Mouse (Mus musculus) left cerebral cortex, postnatal 4 days (tissue): ENCODE measurements around the gene Hoxc12. TPM values are rescaled to one million over a fixed set of nuclear protein-coding genes. Genes with fewer than 3 reads are reported as not detected.

Experiments
- DNase-seq: peaks from one replicate; pipeline ENCODE4 v3.0.0-alpha.2; 2022
- intact Hi-C: fragments of 180-260 bp; cut with DNase I; formaldehyde crosslinking; loops from one replicate; pipeline ENCODE4 v1.15.1; 2025
- total RNA-seq, 2 experiments: library from RNA; stranded (reverse); gene quantifications; 2 replicates each; pipeline ENCODE4 v1.2.3; 2021

Hoxc12 gene
- total RNA-seq, 2 experiments from 2014 or later: not detected

- intact Hi-C loops: no loop called here
- DNase-seq: no peak
Measured at GRCm38 (mm10) chr15:102963671-102964640, 27.4 kb downstream of the Hoxc12 start.

GRCm38 (mm10) chr15:102965003-102965891 is 28.7 kb downstream of the Hoxc12 start:
- no peak for DNase-seq
- intact Hi-C loops: no loop called here

GRCm38 (mm10) chr15:102965892-102966775 is 29.6 kb downstream of the Hoxc12 start:
- intact Hi-C loops: no loop called here
- DNase-seq: peak; percentile 71

GRCm38 (mm10) chr15:102966776-102967311 is 30.3 kb downstream of the Hoxc12 start, which contains the start of gene Hoxc10:
Hoxc10 (plus strand) TSS chr15:102966796.
- no peak for DNase-seq
- intact Hi-C loops: no loop called here

- DNase-seq: no peak
- intact Hi-C loops: no loop called here
Measured at GRCm38 (mm10) chr15:102967312-102967510, 30.7 kb downstream of the Hoxc12 start, which contains the start of gene Hoxc5. Hoxc5 (plus strand) TSS chr15:102967443.

- intact Hi-C loops: no loop called here
- DNase-seq: no peak
Measured at GRCm38 (mm10) chr15:102967511-102968397, 31.2 kb downstream of the Hoxc12 start.

- DNase-seq: no peak
- intact Hi-C loops: no loop called here
Measured at GRCm38 (mm10) chr15:102969296-102969695, 32.7 kb downstream of the Hoxc12 start.

- intact Hi-C loops: loop anchor here (5.0 kb wide), 1 partner anchor 213 kb away; no protein-coding TSS in a partner anchor
- DNase-seq: no peak
Measured at GRCm38 (mm10) chr15:102970740-102971139, 34.2 kb downstream of the Hoxc12 start.

GRCm38 (mm10) chr15:102972254-102972653 is 35.7 kb downstream of the Hoxc12 start:
- no peak for DNase-seq
- intact Hi-C loops: loop anchor here (5.0 kb wide), 1 partner anchor 215 kb away; no protein-coding TSS in a partner anchor

GRCm38 (mm10) chr15:102972753-102973152 is 36.2 kb downstream of the Hoxc12 start:
- intact Hi-C loops: loop anchor here (5.0 kb wide), 1 partner anchor 215 kb away; no protein-coding TSS in a partner anchor
- no peak for DNase-seq

- DNase-seq: no peak
Measured at GRCm38 (mm10) chr15:102975034-102975433, 38.5 kb downstream of the Hoxc12 start.

GRCm38 (mm10) chr15:102975688-102976111 is 39.1 kb downstream of the Hoxc12 start:
- DNase-seq: no peak
- intact Hi-C loops: no loop called here

More at GRCm38 (mm10) chr15:102975034-102975433, 38.5 kb downstream of the Hoxc12 start:
- intact Hi-C loops: no loop called here

GRCm38 (mm10) chr15:102976171-102976570 is 39.6 kb downstream of the Hoxc12 start, which contains the start of gene Hoxc9:
Hoxc9 (plus strand) TSS chr15:102976439.
- no peak for DNase-seq
- intact Hi-C loops: no loop called here

- intact Hi-C loops: no loop called here
- no peak for DNase-seq
Measured at GRCm38 (mm10) chr15:102976631-102977422, 40.3 kb downstream of the Hoxc12 start.

GRCm38 (mm10) chr15:102977423-102977974 is 40.9 kb downstream of the Hoxc12 start:
- intact Hi-C loops: no loop called here
- no peak for DNase-seq

- intact Hi-C loops: no loop called here
- DNase-seq: no peak
Measured at GRCm38 (mm10) chr15:102978615-102979515, 42.3 kb downstream of the Hoxc12 start.

GRCm38 (mm10) chr15:102979936-102980335 is 43.4 kb downstream of the Hoxc12 start:
- intact Hi-C loops: loop anchor here (10.0 kb wide), 2 partner anchors 195 to 285 kb away; no protein-coding TSS in a partner anchor
- no peak for DNase-seq
